ENCODE assay signal across 8 mouse cellular contexts in the genomic region with DNA sequence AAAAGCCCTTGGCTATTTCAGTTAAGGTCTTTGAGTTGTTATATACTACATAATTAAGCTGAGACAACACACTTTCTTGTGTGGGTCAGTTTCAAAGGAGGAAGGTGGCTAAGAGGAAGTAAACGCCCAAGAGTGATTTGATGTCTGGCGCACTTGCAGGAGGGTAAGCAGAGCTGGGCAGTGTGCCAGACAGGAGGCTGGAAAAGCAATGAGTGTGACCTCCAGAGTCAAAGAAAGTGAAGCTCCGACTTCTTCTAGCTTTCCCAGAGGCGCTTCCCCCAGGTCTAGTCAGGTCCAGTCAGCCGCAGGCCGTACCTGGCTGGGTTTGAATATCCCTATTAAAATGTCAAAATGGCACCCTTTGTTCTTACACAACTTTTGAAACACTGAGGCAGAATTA. TPM values are rescaled to one million over a fixed set of nuclear protein-coding genes. Genes with fewer than 3 reads are reported as not detected.
DNase-seq lines count a peak whose midpoint lies in the region; ATAC-seq lines count a peak whose summit lies in the region.

No protein-coding gene starts in this region.

- DNase-seq in spleen, postnatal 36 days (ENCODE audit: low spot score in 2 of 2), result peak; percentile 6
- no peak for DNase-seq in spleen, adult 12 weeks (ENCODE audit: low spot score)
- peak; percentile 26 for DNase-seq in gastrocnemius, postnatal 25 days
- peak; percentile 32 for DNase-seq in ovary, postnatal 14 days (ENCODE audit: low spot score)
- no peak for DNase-seq in cerebellum, adult 9-10 months

- no peak overlapping the region for H3K9ac ChIP-seq in kidney, embryonic 14.5 days (ENCODE audit: low read depth, low read length)
- no peak overlapping the region for H3K9ac ChIP-seq in intestine, embryonic 16.5 days (ENCODE audit: low read depth, low read length)

- no peaks in the 10 kb centered on the region for H3K9me3 ChIP-seq in kidney, embryonic 14.5 days (ENCODE audit: control insufficient read depth, low read length)
- no peaks in the 10 kb centered on the region for H3K9me3 ChIP-seq in intestine, embryonic 16.5 days (ENCODE audit: control insufficient read depth, low read length)

- no peaks in the 10 kb centered on the region for H3K36me3 ChIP-seq in kidney, embryonic 14.5 days (ENCODE audit: control insufficient read depth, insufficient read depth, low read length)
- H3K36me3 ChIP-seq in intestine, embryonic 16.5 days (ENCODE audit: control insufficient read depth, insufficient read depth, low read length), result no peaks in the 10 kb centered on the region

- WGBS in kidney, embryonic 14.5 days, result 39% methylated on average over 6 of the region's 6 CpGs
- 56% methylated on average over 6 of the region's 6 CpGs for WGBS in intestine, embryonic 16.5 days

- no peak overlapping the region for H3K4me3 ChIP-seq in kidney, embryonic 14.5 days (ENCODE audit: low read length)
- no peak overlapping the region for H3K4me3 ChIP-seq in intestine, embryonic 16.5 days (ENCODE audit: low read length)

- H3K27me3 ChIP-seq in kidney, embryonic 14.5 days (ENCODE audit: control insufficient read depth, insufficient read depth, low read length), result no peaks in the 10 kb centered on the region
- no peaks in the 10 kb centered on the region for H3K27me3 ChIP-seq in intestine, embryonic 16.5 days (replicated peaks; ENCODE audit: control insufficient read depth, insufficient read depth, low read length)

- ATAC-seq in kidney, embryonic 14.5 days (ENCODE audit: low FRiP score, low TSS enrichment), result 0 out of 2 replicates have a peak, but pooled peaks have one; percentile 52
- ATAC-seq in erythroblast, adult 5-6 weeks (replicated peaks; ENCODE audit: low FRiP score, poor library complexity, severe bottlenecking), result no peak
- ATAC-seq in intestine, embryonic 16.5 days, result no peak

- H3K4me2 ChIP-seq in kidney, embryonic 14.5 days (replicated peaks; ENCODE audit: low read depth, low read length), result no peak overlapping the region
- H3K4me2 ChIP-seq in intestine, embryonic 16.5 days (ENCODE audit: low read depth, low read length), result no peak overlapping the region

- no peak overlapping the region for H3K27ac ChIP-seq in kidney, embryonic 14.5 days (ENCODE audit: low read depth, low read length)
- no peak overlapping the region for H3K27ac ChIP-seq in intestine, embryonic 16.5 days (ENCODE audit: low read length)

- 0 out of 2 replicates have a peak, but pooled peaks cover 6% of the 10 kb centered on the region for H3K4me1 ChIP-seq in kidney, embryonic 14.5 days (ENCODE audit: control insufficient read depth, insufficient read depth, low read length)
- no peaks in the 10 kb centered on the region for H3K4me1 ChIP-seq in intestine, embryonic 16.5 days (ENCODE audit: control insufficient read depth, insufficient read depth, low read length)

RNA-seq across cellular contexts. Expression of a gene that starts 28.3 kb away (rescaled TPM):
- total RNA-seq in gastrocnemius, postnatal 25 days (2021), result 10 to 100 TPM; 13.5 to 18.1 TPM
- 2.5 and 3.4 TPM in 2 replicates for polyA plus RNA-seq in kidney, embryonic 14.5 days (2014; fragmentation: Nextera tagmentation; extraction: Ambion mirVana)
- not detected in 2 replicates for total RNA-seq in erythroblast, adult 5-6 weeks (2015; ENCODE audit: low replicate concordance)
- total RNA-seq in erythroblast, adult 5-6 weeks (2017; ENCODE audit: low replicate concordance), result 0.09 TPM in 1 of 2 replicates, not detected in the other
- polyA plus RNA-seq in intestine, embryonic 16.5 days (2015; fragmentation: Nextera tagmentation; extraction: Ambion mirVana), result 4.8 and 5.5 TPM in 2 replicates

RNA-seq across cellular contexts. Expression of a gene that starts 32.5 kb away (rescaled TPM):
- total RNA-seq in gastrocnemius, postnatal 25 days (2021), result 10 to 100 TPM; 20.3 to 22.4 TPM
- 27.5 and 44.7 TPM in 2 replicates for polyA plus RNA-seq in kidney, embryonic 14.5 days (2014; fragmentation: Nextera tagmentation; extraction: Ambion mirVana)
- 26.1 and 42.7 TPM in 2 replicates for total RNA-seq in erythroblast, adult 5-6 weeks (2015; ENCODE audit: low replicate concordance)
- 20.1 and 31.1 TPM in 2 replicates for total RNA-seq in erythroblast, adult 5-6 weeks (2017; ENCODE audit: low replicate concordance)
- polyA plus RNA-seq in intestine, embryonic 16.5 days (2015; fragmentation: Nextera tagmentation; extraction: Ambion mirVana), result 24.3 and 25.1 TPM in 2 replicates

RNA-seq across cellular contexts. Expression of a gene that starts 33.2 kb away (rescaled TPM):
- 1,000 to 10,000 TPM; 1,096 to 1,119 TPM for total RNA-seq in gastrocnemius, postnatal 25 days (2021)
- polyA plus RNA-seq in kidney, embryonic 14.5 days (2014; fragmentation: Nextera tagmentation; extraction: Ambion mirVana), result 989 and 1,322 TPM in 2 replicates
- 96.3 and 126 TPM in 2 replicates for total RNA-seq in erythroblast, adult 5-6 weeks (2015; ENCODE audit: low replicate concordance)
- total RNA-seq in erythroblast, adult 5-6 weeks (2017; ENCODE audit: low replicate concordance), result 35.4 and 106 TPM in 2 replicates
- polyA plus RNA-seq in intestine, embryonic 16.5 days (2015; fragmentation: Nextera tagmentation; extraction: Ambion mirVana), result 1,127 and 1,131 TPM in 2 replicates

Comparison
In these comparisons a context has a peak if more than half of its experiments do, and no peak if none do; other contexts are left out.
1. DNase-seq: peak in spleen, postnatal 36 days (2 of 2), gastrocnemius, postnatal 25 days (single experiment) and ovary, postnatal 14 days (single experiment); none in spleen, adult 12 weeks (single experiment) and cerebellum, adult 9-10 months (single experiment).
2. RNA of a gene that starts 28.3 kb away (total RNA-seq): 13.5 to 18.1 TPM in gastrocnemius, postnatal 25 days; 0.09 TPM in erythroblast, adult 5-6 weeks; every median in the first group is over 10 times any median in the second.
3. RNA of a gene that starts 33.2 kb away (total RNA-seq): 1,096 to 1,119 TPM in gastrocnemius, postnatal 25 days; 35.4 to 126 TPM in erythroblast, adult 5-6 weeks; every median in the first group is over 4 times any median in the second.